ENCODE assay signal across 41 mouse cellular contexts in the genomic region with DNA sequence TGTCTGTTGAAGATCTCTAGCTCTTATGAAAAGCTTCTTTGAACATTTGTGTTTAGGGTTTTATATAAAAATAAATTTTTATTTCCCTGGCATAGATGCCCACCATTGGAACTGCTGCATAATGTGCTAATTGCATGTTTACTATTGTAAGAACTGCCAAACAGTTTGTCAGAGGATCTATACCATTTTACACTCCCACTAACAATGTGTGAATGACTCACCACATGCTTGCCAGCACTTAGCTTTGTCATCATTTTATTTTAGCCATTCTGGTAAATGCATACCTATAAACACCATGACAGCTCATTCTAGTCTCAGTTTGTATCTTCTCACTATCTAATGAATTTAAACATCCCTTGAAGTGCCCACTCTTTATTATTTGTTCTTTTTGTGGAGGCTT. TPM values are rescaled to one million over a fixed set of nuclear protein-coding genes. Genes with fewer than 3 reads are reported as not detected.
DNase-seq lines count a peak whose midpoint lies in the region; ATAC-seq and TF ChIP-seq lines count a peak whose summit lies in the region.
"Had no signal": no experiment of that assay in that cellular context is flagged by ENCODE, and none has a peak within 500 bp of the region (broad histone marks: within the 10 kb centered on the region; RNA-seq: fewer than 3 reads in every experiment).

No protein-coding gene starts in this region.

- no peak overlapping the region for H3K27ac ChIP-seq in forebrain, embryonic 15.5 days (replicated peaks)
- H3K27ac ChIP-seq in forebrain, embryonic 11.5 days (ENCODE audit: low read depth, low read length) = no peak overlapping the region
- no peak overlapping the region for H3K27ac ChIP-seq in left cerebral cortex, adult 2 months
- H3K27ac ChIP-seq: heart, embryonic 10.5 days; heart, embryonic 15.5 days; intestine, embryonic 15.5 days; kidney, postnatal 0 days; limb, embryonic 13.5 days; lung, embryonic 15.5 days; midbrain, embryonic 10.5 days; midbrain, embryonic 15.5 days had no signal

- no peaks in the 10 kb centered on the region for H3K27me3 ChIP-seq in forebrain, embryonic 15.5 days
- H3K27me3 ChIP-seq in forebrain, embryonic 11.5 days (ENCODE audit: control insufficient read depth, insufficient read depth, low read length) = no peaks in the 10 kb centered on the region
- H3K27me3 ChIP-seq: heart, embryonic 15.5 days; intestine, embryonic 15.5 days; limb, embryonic 13.5 days; lung, embryonic 15.5 days; midbrain, embryonic 15.5 days had no signal

- H3K36me3 ChIP-seq in forebrain, embryonic 15.5 days = no peaks in the 10 kb centered on the region
- no peaks in the 10 kb centered on the region for H3K36me3 ChIP-seq in forebrain, embryonic 11.5 days (ENCODE audit: control insufficient read depth, insufficient read depth, low read length)
- H3K36me3 ChIP-seq: heart, embryonic 10.5 days; heart, embryonic 15.5 days; intestine, embryonic 15.5 days; limb, embryonic 13.5 days; lung, embryonic 15.5 days; midbrain, embryonic 10.5 days; midbrain, embryonic 15.5 days had no signal

- H3K9me3 ChIP-seq in forebrain, embryonic 15.5 days = no peaks in the 10 kb centered on the region
- no peaks in the 10 kb centered on the region for H3K9me3 ChIP-seq in forebrain, embryonic 11.5 days (ENCODE audit: control insufficient read depth, low read length)
- H3K9me3 ChIP-seq: heart, embryonic 10.5 days; heart, embryonic 15.5 days; intestine, embryonic 15.5 days; limb, embryonic 13.5 days; lung, embryonic 15.5 days; midbrain, embryonic 10.5 days; midbrain, embryonic 15.5 days had no signal

- no peak for TF ChIP-seq CTCF in left cerebral cortex, adult 2 months (IDR thresholded peaks at IDR 0.05)

- H3K4me2 ChIP-seq in forebrain, embryonic 15.5 days (replicated peaks) = no peak overlapping the region
- H3K4me2 ChIP-seq in forebrain, embryonic 11.5 days (ENCODE audit: low read depth, low read length, severe bottlenecking) = no peak overlapping the region
- H3K4me2 ChIP-seq: heart, embryonic 15.5 days; intestine, embryonic 15.5 days; limb, embryonic 13.5 days; liver, embryonic 11.5 days; lung, embryonic 15.5 days; midbrain, embryonic 15.5 days had no signal

- H3K4me3 ChIP-seq in forebrain, embryonic 15.5 days = no peak overlapping the region
- H3K4me3 ChIP-seq in forebrain, embryonic 11.5 days (ENCODE audit: low read depth, low read length) = no peak overlapping the region
- no peak overlapping the region for H3K4me3 ChIP-seq in left cerebral cortex, adult 2 months
- H3K4me3 ChIP-seq: heart, embryonic 10.5 days; heart, embryonic 15.5 days; intestine, embryonic 15.5 days; limb, embryonic 13.5 days; lung, embryonic 15.5 days; midbrain, embryonic 10.5 days; midbrain, embryonic 15.5 days had no signal

- no peaks in the 10 kb centered on the region for H3K4me1 ChIP-seq in forebrain, embryonic 15.5 days
- H3K4me1 ChIP-seq in forebrain, embryonic 11.5 days (replicated peaks; ENCODE audit: control insufficient read depth, insufficient read depth, low read length) = no peaks in the 10 kb centered on the region
- H3K4me1 ChIP-seq: heart, embryonic 10.5 days; heart, embryonic 15.5 days; intestine, embryonic 15.5 days; limb, embryonic 13.5 days; lung, embryonic 15.5 days; midbrain, embryonic 10.5 days; midbrain, embryonic 15.5 days had no signal

- intact Hi-C loops in left cerebral cortex, adult 2 months (cut with DNase I) = loop anchor here (2.0 kb wide), 1 partner anchor 71 kb away; no protein-coding TSS in a partner anchor

- ATAC-seq in forebrain, embryonic 15.5 days (replicated peaks) = peak; percentile 38; the same call in 1 of the 2 replicates
- no peak for ATAC-seq in forebrain, embryonic 11.5 days (replicated peaks; ENCODE audit: low FRiP score)
- ATAC-seq: CD4-positive, CD25-positive, alpha-beta regulatory T cell, adult 4 months; hindbrain, embryonic 16.5 days; intestine, embryonic 15.5 days; midbrain, embryonic 15.5 days had no signal

- no peak overlapping the region for H3K9ac ChIP-seq in forebrain, embryonic 15.5 days (replicated peaks)
- no peak overlapping the region for H3K9ac ChIP-seq in forebrain, embryonic 11.5 days (ENCODE audit: low read length)
- H3K9ac ChIP-seq: heart, embryonic 15.5 days; intestine, embryonic 15.5 days; limb, embryonic 13.5 days; lung, embryonic 15.5 days; midbrain, embryonic 15.5 days had no signal

- no peak for DNase-seq in forebrain, embryonic 11.5 days (ENCODE audit: low spot score)
- DNase-seq in left cerebral cortex, adult 9 months (ENCODE audit: low spot score in 2 of 2) = peak; percentile 25 to 44
- no peak for DNase-seq in left cerebral cortex, adult 2 months (ENCODE audit: extremely low spot score in 1 of 2, low spot score in 2 of 2)
- DNase-seq in right cerebral cortex, postnatal 36 days (ENCODE audit: low spot score in 2 of 2) = peak; percentile 7 to 8
- no peak for DNase-seq in right cerebral cortex, postnatal 25 days
- peak; percentile 50 for DNase-seq in telencephalon, adult 2 months (ENCODE audit: low read depth, low spot score)
- no peak for DNase-seq in ovary, postnatal 14 days (ENCODE audit: low spot score)
- DNase-seq: adrenal gland, postnatal 25 days; cerebellum, adult 2 months; cerebellum, postnatal 25 days; gastrocnemius, postnatal 25 days; heart, adult 11 months; kidney, adult 2 months; kidney, postnatal 4 days; right cerebral cortex, postnatal 14 days; thymus, postnatal 4 days had no signal

RNA-seq across cellular contexts. Expression of a gene that starts 13.5 kb away (rescaled TPM):
- not detected in 2 replicates for polyA plus RNA-seq in forebrain, embryonic 15.5 days (2015; fragmentation: Nextera tagmentation; extraction: Ambion mirVana)
- polyA plus RNA-seq in forebrain, embryonic 11.5 days (2014; fragmentation: Nextera tagmentation; extraction: Ambion mirVana) = not detected in 2 replicates
- not detected for total RNA-seq in left cerebral cortex, adult 2 months (2021)
- total RNA-seq: adrenal gland, adult 18-20 months; adrenal gland, postnatal 25 days; gastrocnemius, adult 18-20 months; gastrocnemius, postnatal 25 days; heart, postnatal 25 days; layer of hippocampus, adult 8-10 months; left cerebral cortex, adult 8-10 months; megakaryocyte progenitor cell, adult 5-6 weeks; neutrophil, adult 5-6 weeks had no signal
- polyA plus RNA-seq: CD4-positive, CD25-positive, alpha-beta regulatory T cell, adult 4 months; cerebellum, adult 2 months; embryonic facial prominence, embryonic 11.5 days; heart, embryonic 10.5 days; heart, embryonic 15.5 days; hindbrain, embryonic 11.5 days; hindbrain, embryonic 16.5 days; intestine, embryonic 15.5 days; kidney, adult 2 months; kidney, postnatal 0 days; limb, embryonic 13.5 days; liver, embryonic 11.5 days; liver, embryonic 16.5 days; lung, embryonic 15.5 days; midbrain, embryonic 10.5 days; midbrain, embryonic 15.5 days; neural tube, embryonic 11.5 days; spleen, adult 2 months; testis, adult 2 months had no signal

Comparison
In these comparisons a context has a peak if more than half of its experiments do, and no peak if none do; other contexts are left out.
1. DNase-seq: peak in left cerebral cortex, adult 9 months (2 of 2), right cerebral cortex, postnatal 36 days (2 of 2) and telencephalon, adult 2 months (single experiment); none in forebrain, embryonic 11.5 days (single experiment), left cerebral cortex, adult 2 months (0 of 2), right cerebral cortex, postnatal 25 days (single experiment) and ovary, postnatal 14 days (single experiment).